Comparison of ENCODE assay signal across 8 mouse cellular contexts in the genomic region with DNA sequence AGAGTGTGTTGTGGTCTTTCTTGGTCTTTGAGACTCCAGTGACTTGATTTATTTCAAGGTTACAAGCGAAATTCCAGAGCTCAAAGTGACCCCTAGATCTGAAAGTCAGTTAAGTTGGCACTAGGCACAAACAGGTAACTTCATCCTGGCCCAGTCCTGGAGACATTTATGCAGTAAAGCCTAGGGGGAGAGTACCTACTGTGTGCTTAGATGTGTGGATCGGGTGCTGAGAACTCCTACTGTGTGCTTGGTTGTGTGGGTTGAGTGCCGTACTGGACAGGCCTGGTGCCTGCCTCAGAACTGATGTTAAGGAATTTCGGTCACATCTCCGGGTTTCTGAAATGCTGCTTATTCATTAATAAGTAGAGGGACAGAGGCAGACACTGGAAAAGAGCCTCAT. TPM values are rescaled to one million over a fixed set of nuclear protein-coding genes. Genes with fewer than 3 reads are reported as not detected.
DNase-seq lines count a peak whose midpoint lies in the region; ATAC-seq and TF ChIP-seq lines count a peak whose summit lies in the region.

No protein-coding gene starts in this region.

- H3K79me2 ChIP-seq in liver, adult 2 months (ENCODE audit: control insufficient read depth, insufficient read depth, low read length), result peaks cover 27% of the 10 kb centered on the region
- H3K79me2 ChIP-seq in myocyte (ENCODE audit: control insufficient read depth, insufficient read depth), result peaks cover 24% of the 10 kb centered on the region

- H3K4me3 ChIP-seq in liver, adult 2 months (ENCODE audit: insufficient read depth, low read depth, low read length), result peak overlapping the region; percentile 74
- H3K4me3 ChIP-seq in embryonic facial prominence, embryonic 13.5 days, result peak overlapping the region; percentile 96
- H3K4me3 ChIP-seq in intestine, embryonic 14.5 days (ENCODE audit: low read depth, low read length), result peak overlapping the region; percentile 99
- peak overlapping the region; percentile 74 for H3K4me3 ChIP-seq in myocyte

- H3K27ac ChIP-seq in liver, adult 2 months (replicated peaks; ENCODE audit: insufficient read depth, low read depth, low read length), result peak overlapping the region; percentile 79
- no peak overlapping the region for H3K27ac ChIP-seq in embryonic facial prominence, embryonic 13.5 days
- no peak overlapping the region for H3K27ac ChIP-seq in intestine, embryonic 14.5 days (ENCODE audit: low read depth)

- ATAC-seq in embryonic facial prominence, embryonic 13.5 days (ENCODE audit: insufficient number of reproducible peaks, insufficient read depth, low FRiP score, low TSS enrichment, low read depth), result no peak
- ATAC-seq in intestine, embryonic 14.5 days (replicated peaks; ENCODE audit: low FRiP score, low TSS enrichment, low read depth), result no peak
- ATAC-seq in activated CD4-positive, CD25-positive, alpha-beta regulatory T cell, adult 4 months, result no peak

- TF ChIP-seq CTCF in liver, adult 2 months (IDR thresholded peaks at IDR 0.05; ENCODE audit: low read depth, low read length), result no peak

- H3ac ChIP-seq in myocyte (ENCODE audit: control insufficient read depth, insufficient read length), result peak overlapping the region; percentile 95

- H3K4me1 ChIP-seq in liver, adult 2 months (ENCODE audit: control insufficient read depth, insufficient read depth, low read length), result peaks cover 20% of the 10 kb centered on the region
- H3K4me1 ChIP-seq in embryonic facial prominence, embryonic 13.5 days, result peaks cover 15% of the 10 kb centered on the region
- peaks cover 17% of the 10 kb centered on the region for H3K4me1 ChIP-seq in intestine, embryonic 14.5 days (replicated peaks; ENCODE audit: control insufficient read depth, insufficient read depth, low read length)

- no peaks in the 10 kb centered on the region for H3K9me3 ChIP-seq in embryonic facial prominence, embryonic 13.5 days
- H3K9me3 ChIP-seq in intestine, embryonic 14.5 days (ENCODE audit: control insufficient read depth, low read length), result no peaks in the 10 kb centered on the region

- WGBS in liver, adult 2 months, result 33% methylated on average over 5 of the region's 5 CpGs
- WGBS in embryonic facial prominence, embryonic 13.5 days, result 80% methylated on average over 5 of the region's 5 CpGs
- WGBS in intestine, embryonic 14.5 days, result 83% methylated on average over 5 of the region's 5 CpGs

- TF ChIP-seq POLR2A in liver, adult 2 months (IDR thresholded peaks at IDR 0.05; ENCODE audit: extremely low read depth, insufficient read depth, low read length), result no peak
- TF ChIP-seq POLR2A in myocyte (IDR thresholded peaks at IDR 0.05; ENCODE audit: insufficient read length, low read depth), result no peak

- peaks cover 28% of the 10 kb centered on the region; the same call in 1 of the 2 replicates for H3K36me3 ChIP-seq in liver, adult 2 months (ENCODE audit: control insufficient read depth, insufficient read depth, low read length)
- H3K36me3 ChIP-seq in embryonic facial prominence, embryonic 13.5 days, result peaks cover 39% of the 10 kb centered on the region
- H3K36me3 ChIP-seq in intestine, embryonic 14.5 days (ENCODE audit: control insufficient read depth, insufficient read depth, low read length), result peaks cover 33% of the 10 kb centered on the region
- H3K36me3 ChIP-seq in myocyte (ENCODE audit: control insufficient read depth, insufficient read depth), result peaks cover 16% of the 10 kb centered on the region

- peak overlapping the region; percentile 99 for H3K9ac ChIP-seq in liver, adult 2 months (ENCODE audit: low read depth, low read length)
- H3K9ac ChIP-seq in embryonic facial prominence, embryonic 13.5 days, result peak overlapping the region; percentile 96
- H3K9ac ChIP-seq in intestine, embryonic 14.5 days (ENCODE audit: low read length), result peak overlapping the region; percentile 87

- H3K27me3 ChIP-seq in liver, adult 2 months (ENCODE audit: control insufficient read depth, insufficient read depth, low read length), result no peaks in the 10 kb centered on the region
- H3K27me3 ChIP-seq in embryonic facial prominence, embryonic 13.5 days, result no peaks in the 10 kb centered on the region
- H3K27me3 ChIP-seq in intestine, embryonic 14.5 days (replicated peaks; ENCODE audit: control insufficient read depth, insufficient read depth, low read length), result no peaks in the 10 kb centered on the region
- H3K27me3 ChIP-seq in myocyte (ENCODE audit: control insufficient read depth, insufficient read depth, insufficient read length), result no peaks in the 10 kb centered on the region

- peak; percentile 56 for DNase-seq in liver, adult 2 months (ENCODE audit: extremely low read depth, low read depth, low spot score)
- DNase-seq in liver, result no peak
- no peak for DNase-seq in intestine, embryonic 14.5 days (ENCODE audit: low spot score)
- DNase-seq in retina, embryonic 14.5 days (ENCODE audit: low spot score), result no peak
- no peak for DNase-seq in right cerebral cortex, postnatal 36 days (ENCODE audit: low spot score in 2 of 2)

- peak overlapping the region; percentile 83 for H3K4me2 ChIP-seq in embryonic facial prominence, embryonic 13.5 days
- H3K4me2 ChIP-seq in intestine, embryonic 14.5 days (ENCODE audit: low read length), result peak overlapping the region; percentile 88
- H3K4me2 ChIP-seq in myocyte (ENCODE audit: low read depth), result peak overlapping the region; percentile 85

TF ChIP-seq in myocyte, 11 proteins besides CTCF, POLR2A, EP300 and RAD21:
- no peak for TF ChIP-seq MAX (IDR thresholded peaks at IDR 0.05; ENCODE audit: low read depth)
- TF ChIP-seq POLR2AphosphoS2 (IDR thresholded peaks at IDR 0.05; ENCODE audit: insufficient read length, low read depth), result no peak
- no peak for TF ChIP-seq USF1 (IDR thresholded peaks at IDR 0.05; ENCODE audit: low read depth)
- TF ChIP-seq MYOG (IDR thresholded peaks at IDR 0.05; ENCODE audit: control insufficient read depth in 1 of 3, insufficient read depth in 1 of 3, insufficient read length in 2 of 3, low read depth in 2 of 3), result no peak
- TF ChIP-seq REST (IDR thresholded peaks at IDR 0.05; ENCODE audit: insufficient read depth, insufficient read length), result no peak
- no peak for TF ChIP-seq TCF12 (IDR thresholded peaks at IDR 0.05; ENCODE audit: insufficient read depth, poor library complexity, severe bottlenecking)
- TF ChIP-seq SRF (IDR thresholded peaks at IDR 0.05; ENCODE audit: control insufficient read depth, insufficient read length, low read depth), result no peak
- no peak for TF ChIP-seq TCF3 (IDR thresholded peaks at IDR 0.05; ENCODE audit: insufficient read length, low read depth)
- TF ChIP-seq E2F4 (IDR thresholded peaks at IDR 0.05; ENCODE audit: insufficient read depth), result no peak
- no peak for TF ChIP-seq MYOD1 (IDR thresholded peaks at IDR 0.05; ENCODE audit: control insufficient read depth in 1 of 3, insufficient read length in 2 of 3, low read depth in 2 of 3)
- TF ChIP-seq CEBPB (IDR thresholded peaks at IDR 0.05; ENCODE audit: insufficient read depth, poor library complexity, severe bottlenecking), result no peak

RNA-seq across cellular contexts. Expression of gene Brap, which starts 1.1 kb away (rescaled TPM):
- total RNA-seq in liver, adult 2 months (2014; rRNA removed), result 95.5 and 112 TPM in 2 replicates
- polyA plus RNA-seq in liver, adult 2 months (2012; rRNA removed), result 48.1 and 48.7 TPM in 2 replicates
- 44.5 and 44.7 TPM in 2 replicates for polyA plus RNA-seq in embryonic facial prominence, embryonic 13.5 days (2015; fragmentation: Nextera tagmentation; extraction: Ambion mirVana)
- 31.5 and 32.8 TPM in 2 replicates for polyA plus RNA-seq in intestine, embryonic 14.5 days (2014; fragmentation: Nextera tagmentation; extraction: Ambion mirVana)
- 40.9 TPM for polyA plus RNA-seq in myocyte (2012; fragmentation: generic; extraction: Trizol)
- polyA plus RNA-seq in activated CD4-positive, CD25-positive, alpha-beta regulatory T cell, adult 4 months (2017; shearing (Covaris generic)), result 10 to 100 TPM; 11.5 to 14.1 TPM

RNA-seq across cellular contexts. Expression of gene Acad10, which starts 1.2 kb away (rescaled TPM):
- 19.6 and 23.5 TPM in 2 replicates for total RNA-seq in liver, adult 2 months (2014; rRNA removed)
- polyA plus RNA-seq in liver, adult 2 months (2012; rRNA removed), result 27.5 and 27.7 TPM in 2 replicates
- polyA plus RNA-seq in embryonic facial prominence, embryonic 13.5 days (2015; fragmentation: Nextera tagmentation; extraction: Ambion mirVana), result 1.9 and 2.1 TPM in 2 replicates
- 4.3 and 4.7 TPM in 2 replicates for polyA plus RNA-seq in intestine, embryonic 14.5 days (2014; fragmentation: Nextera tagmentation; extraction: Ambion mirVana)
- polyA plus RNA-seq in myocyte (2012; fragmentation: generic; extraction: Trizol), result 4.7 TPM
- 1 to 10 TPM; 2.3 to 6.0 TPM for polyA plus RNA-seq in activated CD4-positive, CD25-positive, alpha-beta regulatory T cell, adult 4 months (2017; shearing (Covaris generic))

RNA-seq across cellular contexts. Expression of gene Acad12, which starts 42.8 kb away (rescaled TPM):
- total RNA-seq in liver, adult 2 months (2014; rRNA removed), result 9.6 and 14.4 TPM in 2 replicates
- polyA plus RNA-seq in liver, adult 2 months (2012; rRNA removed), result 9.1 and 10.1 TPM in 2 replicates
- 1.2 and 1.9 TPM in 2 replicates for polyA plus RNA-seq in embryonic facial prominence, embryonic 13.5 days (2015; fragmentation: Nextera tagmentation; extraction: Ambion mirVana)
- 2.4 and 3.4 TPM in 2 replicates for polyA plus RNA-seq in intestine, embryonic 14.5 days (2014; fragmentation: Nextera tagmentation; extraction: Ambion mirVana)
- 2.1 TPM for polyA plus RNA-seq in myocyte (2012; fragmentation: generic; extraction: Trizol)
- polyA plus RNA-seq in activated CD4-positive, CD25-positive, alpha-beta regulatory T cell, adult 4 months (2017; shearing (Covaris generic)), result 1 to 10 TPM; 1.2 TPM

RNA-seq across cellular contexts. Expression of gene Atxn2, which starts 49.6 kb away (rescaled TPM):
- total RNA-seq in liver, adult 2 months (2014; rRNA removed), result 58.5 and 74.7 TPM in 2 replicates
- 70.1 and 92.8 TPM in 2 replicates for polyA plus RNA-seq in liver, adult 2 months (2012; rRNA removed)
- 53.2 and 69.2 TPM in 2 replicates for polyA plus RNA-seq in embryonic facial prominence, embryonic 13.5 days (2015; fragmentation: Nextera tagmentation; extraction: Ambion mirVana)
- polyA plus RNA-seq in intestine, embryonic 14.5 days (2014; fragmentation: Nextera tagmentation; extraction: Ambion mirVana), result 59.4 and 59.8 TPM in 2 replicates
- polyA plus RNA-seq in myocyte (2012; fragmentation: generic; extraction: Trizol), result 95.3 TPM
- 10 to 100 TPM; 22.6 to 27.5 TPM for polyA plus RNA-seq in activated CD4-positive, CD25-positive, alpha-beta regulatory T cell, adult 4 months (2017; shearing (Covaris generic))
